12 mouse cellular contexts compared by ENCODE assay signal in the genomic region with DNA sequence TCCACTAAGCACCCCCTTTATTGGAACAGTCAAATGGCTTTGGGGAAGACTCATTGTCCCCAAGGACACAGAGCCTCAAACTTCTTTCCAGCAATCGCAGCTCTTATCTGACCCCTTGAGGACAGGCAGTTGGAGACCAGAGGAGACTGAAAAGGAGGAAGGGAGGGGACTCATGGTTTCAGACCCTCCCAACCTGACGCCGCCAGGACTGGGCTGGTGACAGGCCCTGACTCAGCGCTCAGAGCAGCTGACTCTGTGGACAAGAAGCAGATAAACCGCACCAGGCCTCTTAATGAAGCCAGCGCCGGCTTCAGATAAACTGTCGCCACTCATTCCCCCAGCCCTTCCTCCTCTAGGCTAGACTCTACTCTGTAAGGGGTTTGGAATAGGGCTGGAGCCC. TPM values are rescaled to one million over a fixed set of nuclear protein-coding genes. Genes with fewer than 3 reads are reported as not detected.
A peak's percentile ranks its signal among the peaks of the same experiment; 100 is the strongest.
DNase-seq lines count a peak whose midpoint lies in the region; ATAC-seq and TF ChIP-seq lines count a peak whose summit lies in the region.
"Had no signal": no experiment of that assay in that cellular context is flagged by ENCODE, and none has a peak within 500 bp of the region (broad histone marks: within the 10 kb centered on the region; RNA-seq: fewer than 3 reads in every experiment).

No protein-coding gene starts in this region.

- ATAC-seq in hematopoietic stem cell, adult 5-6 weeks (replicated peaks in 1 of 2; ENCODE audit: insufficient read depth in 1 of 2, low FRiP score in 2 of 2, low TSS enrichment in 1 of 2, low read depth in 1 of 2, poor library complexity in 2 of 2, severe bottlenecking in 2 of 2), result peak; percentile 46 to 74

- no peak overlapping the region for H3ac ChIP-seq in myocyte (ENCODE audit: control insufficient read depth, insufficient read length)

- no peaks in the 10 kb centered on the region for H3K36me3 ChIP-seq in myocyte (ENCODE audit: control insufficient read depth, insufficient read depth)
- no peaks in the 10 kb centered on the region for H3K36me3 ChIP-seq in midbrain, embryonic 10.5 days
- H3K36me3 ChIP-seq: embryonic facial prominence, embryonic 15.5 days had no signal

- H3K4me3 ChIP-seq in myocyte, result no peak overlapping the region
- H3K4me3 ChIP-seq in midbrain, embryonic 10.5 days, result no peak overlapping the region
- H3K4me3 ChIP-seq: embryonic facial prominence, embryonic 15.5 days; left cerebral cortex, adult 2 months had no signal

- H3K4me2 ChIP-seq in myocyte (ENCODE audit: low read depth), result peak overlapping the region; percentile 30
- H3K4me2 ChIP-seq: embryonic facial prominence, embryonic 15.5 days had no signal

- H3K79me2 ChIP-seq in myocyte (ENCODE audit: control insufficient read depth, insufficient read depth), result no peaks in the 10 kb centered on the region

- no peak for TF ChIP-seq POLR2A in myocyte (IDR thresholded peaks at IDR 0.05; ENCODE audit: insufficient read length, low read depth)

- no peak overlapping the region for H3K27ac ChIP-seq in midbrain, embryonic 10.5 days (replicated peaks)
- H3K27ac ChIP-seq: embryonic facial prominence, embryonic 15.5 days; left cerebral cortex, adult 2 months had no signal

- no peaks in the 10 kb centered on the region for H3K9me3 ChIP-seq in midbrain, embryonic 10.5 days (replicated peaks)
- H3K9me3 ChIP-seq: embryonic facial prominence, embryonic 15.5 days had no signal

- peaks cover 17% of the 10 kb centered on the region for H3K4me1 ChIP-seq in midbrain, embryonic 10.5 days

- H3K27me3 ChIP-seq in myocyte (ENCODE audit: control insufficient read depth, insufficient read depth, insufficient read length), result no peaks in the 10 kb centered on the region
- H3K27me3 ChIP-seq in midbrain, embryonic 10.5 days (ENCODE audit: low read depth, poor library complexity, severe bottlenecking), result peaks cover 98% of the 10 kb centered on the region

- 31% methylated on average over 8 of the region's 8 CpGs for WGBS in midbrain, embryonic 10.5 days

- peak; percentile 42 for DNase-seq in kidney, postnatal 10 days
- DNase-seq in kidney, adult 8-10 months, result no peak
- DNase-seq in embryo, embryonic 9.5 days (ENCODE audit: extremely low spot score), result peak; percentile 47
- no peak for DNase-seq in left cerebral cortex, adult 8-10 months (ENCODE audit: low spot score in 2 of 2)
- no peak for DNase-seq in midbrain, embryonic 10.5 days (ENCODE audit: low spot score)
- DNase-seq in thymus, postnatal 4 days, result no peak

TF ChIP-seq in myocyte, 11 proteins besides CTCF, POLR2A, EP300 and RAD21:
- TF ChIP-seq SRF (IDR thresholded peaks at IDR 0.05; ENCODE audit: control insufficient read depth, insufficient read length, low read depth), result no peak
- TF ChIP-seq MYOG (IDR thresholded peaks at IDR 0.05; ENCODE audit: control insufficient read depth in 1 of 3, insufficient read depth in 1 of 3, insufficient read length in 2 of 3, low read depth in 2 of 3), result peak in 2 of 3 experiments; percentile 45 to 85
- TF ChIP-seq POLR2AphosphoS2 (IDR thresholded peaks at IDR 0.05; ENCODE audit: insufficient read length, low read depth), result no peak
- TF ChIP-seq MYOD1 (IDR thresholded peaks at IDR 0.05; ENCODE audit: control insufficient read depth in 1 of 3, insufficient read length in 2 of 3, low read depth in 2 of 3), result peak in 1 of 3 experiments; percentile 66

RNA-seq across cellular contexts. Expression of a gene that starts 34.4 kb away (rescaled TPM):
- total RNA-seq in hematopoietic stem cell, adult 5-6 weeks (2017), result not detected in 2 replicates
- polyA plus RNA-seq in myocyte (2012; fragmentation: generic; extraction: Trizol), result not detected
- total RNA-seq in left cerebral cortex, adult 8-10 months (2022), result not detected
- 0.15 TPM in 1 of 2 replicates, not detected in the other for polyA plus RNA-seq in midbrain, embryonic 10.5 days (2016; fragmentation: Nextera tagmentation; extraction: Ambion mirVana)
- total RNA-seq: CH12.LX; left cerebral cortex, adult 2 months; midbrain, postnatal 0 days had no signal
- polyA plus RNA-seq: embryonic facial prominence, embryonic 15.5 days; midbrain, postnatal 0 days had no signal

RNA-seq across cellular contexts. Expression of a gene that starts 49.6 kb away (rescaled TPM):
- total RNA-seq in hematopoietic stem cell, adult 5-6 weeks (2017), result 1.8 and 2.1 TPM in 2 replicates
- not detected for polyA plus RNA-seq in myocyte (2012; fragmentation: generic; extraction: Trizol)
- not detected for total RNA-seq in left cerebral cortex, adult 8-10 months (2022)
- 0.10 TPM in 1 of 2 replicates, not detected in the other for polyA plus RNA-seq in midbrain, embryonic 10.5 days (2016; fragmentation: Nextera tagmentation; extraction: Ambion mirVana)
- total RNA-seq: CH12.LX; left cerebral cortex, adult 2 months had no signal
- polyA plus RNA-seq: midbrain, postnatal 0 days had no signal

Comparison
In these comparisons a context has a peak if more than half of its experiments do, and no peak if none do; other contexts are left out.
1. DNase-seq: peak in kidney, postnatal 10 days (single experiment) and embryo, embryonic 9.5 days (single experiment); none in kidney, adult 8-10 months (0 of 2), left cerebral cortex, adult 8-10 months (0 of 2), midbrain, embryonic 10.5 days (single experiment) and thymus, postnatal 4 days (single experiment).